Mouse (Mus musculus) midbrain, embryonic 10.5 days (tissue): ENCODE data around the gene Olfr466. TPM values are rescaled to one million over a fixed set of nuclear protein-coding genes. Genes with fewer than 3 reads are reported as not detected.

Experiments
- DNase-seq: peaks from one replicate; pipeline ENCODE4 v3.0.0-alpha.2; 2017; ENCODE audit warnings: low spot score
- H3K27ac ChIP-seq: fragments of 300-500 bp; sonication (generic); replicated peaks from 2 replicates; pipeline ENCODE4 v1.5.1; 2016; ENCODE audit warnings: mild to moderate bottlenecking
- H3K27me3 ChIP-seq: fragments of 300-500 bp; sonication (generic); 2 replicates; pipeline ENCODE4 v1.6.1; 2016; ENCODE audit warnings: low read depth, mild to moderate bottlenecking; ENCODE audit not compliant: poor library complexity, severe bottlenecking
- H3K36me3 ChIP-seq: fragments of 300-500 bp; sonication (generic); 2 replicates; pipeline ENCODE4 v1.6.1; 2016; ENCODE audit warnings: mild to moderate bottlenecking, moderate library complexity
- H3K4me1 ChIP-seq: fragments of 300-500 bp; sonication (generic); 2 replicates; pipeline ENCODE4 v1.6.1; 2016
- H3K4me3 ChIP-seq: fragments of 300-500 bp; sonication (generic); 2 replicates; pipeline ENCODE4 v1.5.1; 2016; ENCODE audit warnings: mild to moderate bottlenecking, moderate library complexity
- H3K9me3 ChIP-seq: fragments of 300-500 bp; sonication (generic); replicated peaks from 2 replicates; pipeline ENCODE4 v1.6.1; 2016; ENCODE audit warnings: mild to moderate bottlenecking
- WGBS: fragments of 180-500 bp; shearing (Covaris S2); methylation state at CpG from one replicate; pipeline ENCODE4 v1.1.7; 2016; 5-methylcytosine and 5-hydroxymethylcytosine counted together
- polyA plus RNA-seq: library from polyadenylated mRNA; unstranded; fragments of >200 nt; fragmentation: Nextera tagmentation; extraction: Ambion mirVana; gene quantifications from 2 replicates; pipeline ENCODE4 v1.2.1, GENCODE M21; 2016

Olfr466 gene
- polyA plus RNA-seq = not detected in 2 replicates

DNA sequence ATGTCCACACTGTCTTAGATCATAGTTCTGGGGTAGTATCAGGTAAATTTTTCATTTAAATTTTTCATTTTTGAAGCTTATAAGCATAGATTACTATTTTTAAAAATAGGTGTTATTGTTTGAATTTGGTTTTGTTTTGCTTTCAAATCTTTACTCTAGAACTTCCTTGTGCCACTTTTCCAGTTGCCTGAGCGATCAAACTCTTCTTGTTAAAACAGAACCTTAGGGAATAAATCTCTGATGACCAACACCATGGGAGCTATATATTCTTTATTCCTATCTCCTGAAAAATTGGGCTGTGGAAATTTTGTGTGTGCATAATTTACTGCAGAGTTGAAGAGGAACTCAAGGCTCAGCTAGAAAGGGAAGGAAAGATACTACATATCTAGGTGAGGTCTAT is at the start of gene Olfr466:
TSS of gene Olfr466 (plus strand) at position 301 of the 400 bp plus-strand sequence.
- Histone ChIP-seq H3K27me3 (no peaks in the 10 kb centered on the region), H3K36me3 (no peaks in the 10 kb centered on the region), H3K9me3 (peaks cover 5% of the 10 kb centered on the region; the same call in 1 of the 2 replicates), H3K27ac (no peak within 1 kb of the TSS), H3K4me3 (no peak within 1 kb of the TSS), H3K4me1 (no peaks in the 10 kb centered on the region)
- DNase-seq = no peak
- WGBS = 87% methylated on average over 1 of the region's 1 CpGs

DNA sequence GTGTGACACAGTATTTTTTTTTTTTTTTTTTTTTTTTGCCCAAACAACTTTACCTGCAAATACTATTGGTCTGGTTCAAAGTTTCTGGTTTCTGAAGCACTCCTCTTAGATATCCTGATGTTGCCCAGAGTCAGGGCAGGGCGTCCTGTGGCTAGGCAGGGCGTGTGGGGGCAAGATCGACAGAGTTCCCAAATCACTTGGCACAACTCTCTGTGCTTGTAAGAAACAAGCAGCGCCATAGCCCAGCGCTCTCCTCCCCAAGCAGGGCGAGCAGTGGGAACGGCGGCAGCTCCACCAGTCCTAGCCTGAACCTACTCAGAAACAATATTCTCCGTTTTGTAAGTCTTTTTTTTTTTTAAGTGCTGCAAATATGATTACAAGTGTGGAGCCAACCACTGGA is 49.4 kb upstream of the Olfr466 start:
- no peak overlapping the region for H3K27ac ChIP-seq
- WGBS = 98% methylated on average over 9 of the region's 9 CpGs
- H3K4me1 ChIP-seq = no peaks in the 10 kb centered on the region
- no peak for DNase-seq
- no peak overlapping the region for H3K4me3 ChIP-seq
- H3K27me3 ChIP-seq = no peaks in the 10 kb centered on the region
- peaks cover 43% of the 10 kb centered on the region for H3K36me3 ChIP-seq
- peaks cover 56% of the 10 kb centered on the region for H3K9me3 ChIP-seq

- Histone ChIP-seq H3K4me1 (no peaks in the 10 kb centered on the region), H3K27ac (no peak overlapping the region), H3K4me3 (no peak overlapping the region), H3K27me3 (no peaks in the 10 kb centered on the region), H3K36me3 (peaks cover 43% of the 10 kb centered on the region), H3K9me3 (peaks cover 61% of the 10 kb centered on the region)
- DNase-seq = no peak
- whole genome bisulfite sequencing = over 99% methylated on average over 3 of the region's 3 CpGs
Measured at GRCm38 (mm10) chr13:65101232-65101631, 48.8 kb upstream of the Olfr466 start.

DNA sequence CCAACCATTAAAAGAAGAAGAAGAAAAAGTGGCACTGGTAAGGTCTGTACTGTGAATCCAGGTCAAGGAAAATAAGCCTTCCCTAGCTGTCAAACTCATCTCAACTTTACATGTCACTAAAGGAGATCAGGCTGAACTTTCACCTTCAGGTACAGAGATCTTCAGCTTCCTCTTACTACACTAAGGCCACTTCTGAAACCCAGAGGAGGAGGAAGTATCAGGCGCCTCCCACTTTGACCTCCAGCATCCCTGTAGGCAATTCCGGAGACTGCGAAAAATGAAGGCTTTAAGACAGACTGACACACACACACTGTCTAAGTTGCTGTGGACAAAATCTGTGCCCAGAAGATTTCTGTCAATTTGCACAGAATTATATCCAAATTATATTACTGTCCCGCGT is 38.1 kb upstream of the Olfr466 start:
- peaks cover 16% of the 10 kb centered on the region for H3K4me1 ChIP-seq
- 1% methylated on average over 5 of the region's 5 CpGs for WGBS
- 0 out of 2 replicates have a peak, but pooled peaks cover 2% of the 10 kb centered on the region for H3K36me3 ChIP-seq
- no peaks in the 10 kb centered on the region for H3K27me3 ChIP-seq
- DNase-seq = no peak
- peak overlapping the region; percentile 81 for H3K4me3 ChIP-seq
- H3K27ac ChIP-seq = peak overlapping the region; percentile 93
- H3K9me3 ChIP-seq = peaks cover 10% of the 10 kb centered on the region

DNA sequence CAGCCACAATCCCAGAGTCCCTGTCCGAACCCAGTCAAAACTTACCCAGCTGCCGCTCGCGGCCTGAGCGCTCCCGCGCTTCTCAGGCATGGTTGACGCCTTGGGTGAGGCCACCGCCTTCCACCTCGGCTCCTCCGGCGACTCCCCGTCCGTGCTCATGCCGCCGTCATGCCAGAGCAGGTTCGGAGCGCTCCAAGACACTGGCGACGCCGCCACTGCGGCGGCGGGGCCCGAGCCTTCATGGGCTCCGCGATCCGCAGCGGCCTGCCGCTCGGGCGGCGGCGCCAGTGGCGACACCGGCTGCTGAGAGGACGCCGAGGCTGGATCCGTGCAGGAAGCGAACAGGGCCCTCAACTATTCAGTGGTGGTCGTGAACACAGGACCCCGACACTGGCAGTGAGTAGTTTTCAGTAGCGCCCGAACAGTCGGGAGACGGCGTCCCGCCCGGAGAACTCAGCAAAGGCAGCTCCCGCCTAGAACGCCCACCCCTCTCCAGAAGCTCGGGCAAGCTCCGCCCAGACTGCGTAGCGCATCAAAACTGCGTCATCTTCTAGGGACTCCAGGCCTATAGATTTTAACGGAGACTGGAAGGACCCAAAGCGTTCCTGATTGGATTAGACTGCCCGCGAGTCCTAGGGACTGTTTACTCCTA is 37.5 kb upstream of the Olfr466 start, which contains the start of gene Mfsd14b:
TSS of gene Mfsd14b (minus strand) at position 517 of the 652 bp plus-strand sequence.
- H3K27me3 ChIP-seq = no peaks in the 10 kb centered on the region
- peaks cover 16% of the 10 kb centered on the region for H3K4me1 ChIP-seq
- under 1% methylated on average over 60 of the region's 60 CpGs for WGBS
- peak within 1 kb of the TSS; percentile 81 for H3K4me3 ChIP-seq
- H3K27ac ChIP-seq = peak within 1 kb of the TSS; percentile 93
- peaks cover 4% of the 10 kb centered on the region for H3K9me3 ChIP-seq
- DNase-seq = peak; percentile 90
- 0 out of 2 replicates have a peak, but pooled peaks cover 2% of the 10 kb centered on the region for H3K36me3 ChIP-seq

DNA sequence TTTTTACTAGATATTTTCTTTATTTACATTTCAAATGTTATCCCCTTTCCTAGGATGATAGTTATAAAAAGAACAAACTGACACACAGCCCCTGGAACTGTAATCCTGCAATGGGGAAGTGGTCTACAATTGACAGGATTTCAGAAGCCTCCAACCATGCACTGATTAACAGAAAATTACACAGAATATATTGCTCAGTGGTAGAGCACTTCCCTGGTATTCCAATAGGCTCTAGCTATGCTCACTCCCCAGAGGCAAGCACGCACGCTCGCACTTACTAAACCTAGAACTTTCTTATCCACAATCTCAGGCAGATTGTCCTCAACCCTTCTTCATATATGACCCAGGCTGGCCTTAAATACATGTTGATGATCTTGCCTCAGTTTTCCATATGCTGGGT is 36.8 kb upstream of the Olfr466 start:
- H3K4me3 ChIP-seq = peak overlapping the region; percentile 81
- peaks cover 16% of the 10 kb centered on the region for H3K4me1 ChIP-seq
- no peaks in the 10 kb centered on the region for H3K9me3 ChIP-seq
- DNase-seq = no peak
- H3K27ac ChIP-seq = peak overlapping the region; percentile 93
- no peaks in the 10 kb centered on the region for H3K27me3 ChIP-seq
- 0 out of 2 replicates have a peak, but pooled peaks cover under 1% of the 10 kb centered on the region for H3K36me3 ChIP-seq
- WGBS = 68% methylated on average over 3 of the region's 3 CpGs

GRCm38 (mm10) chr13:65120984-65121383 is 29.1 kb upstream of the Olfr466 start:
- Histone ChIP-seq H3K27ac (no peak overlapping the region), H3K4me3 (no peak overlapping the region), H3K36me3 (no peaks in the 10 kb centered on the region), H3K9me3 (no peaks in the 10 kb centered on the region), H3K4me1 (no peaks in the 10 kb centered on the region), H3K27me3 (no peaks in the 10 kb centered on the region)
- no peak for DNase-seq
- 75% methylated on average over 3 of the region's 3 CpGs for WGBS

DNA sequence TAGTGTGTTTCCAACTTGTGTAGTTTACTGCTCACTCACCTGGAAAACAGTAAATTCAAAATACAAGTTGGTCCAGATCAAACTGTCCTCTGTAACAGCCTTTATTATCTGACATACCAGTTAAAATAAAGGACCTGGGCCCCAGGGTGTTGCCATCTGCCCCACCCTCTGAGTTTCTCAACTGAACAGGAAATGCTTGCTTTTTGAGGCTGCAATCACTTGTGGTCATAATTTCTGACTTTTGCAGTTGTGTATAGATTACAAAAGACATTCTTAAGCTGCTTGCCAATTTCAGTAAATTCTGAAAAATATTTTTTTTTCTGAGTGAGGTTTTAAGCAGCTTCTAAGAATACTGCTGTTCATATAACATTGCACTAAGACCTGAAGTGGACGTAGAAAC is 27.9 kb upstream of the Olfr466 start:
- DNase-seq = no peak
- H3K27me3 ChIP-seq = no peaks in the 10 kb centered on the region
- no peaks in the 10 kb centered on the region for H3K4me1 ChIP-seq
- H3K4me3 ChIP-seq = no peak overlapping the region
- 81% methylated on average over 1 of the region's 1 CpGs for WGBS
- no peaks in the 10 kb centered on the region for H3K36me3 ChIP-seq
- H3K9me3 ChIP-seq = no peaks in the 10 kb centered on the region
- H3K27ac ChIP-seq = no peak overlapping the region

GRCm38 (mm10) chr13:65127063-65127847 is 22.8 kb upstream of the Olfr466 start:
- Histone ChIP-seq H3K4me1 (no peaks in the 10 kb centered on the region), H3K27me3 (no peaks in the 10 kb centered on the region), H3K4me3 (no peak overlapping the region), H3K36me3 (no peaks in the 10 kb centered on the region), H3K27ac (no peak overlapping the region), H3K9me3 (peaks cover 5% of the 10 kb centered on the region; the same call in 1 of the 2 replicates)
- 64% methylated on average over 3 of the region's 3 CpGs for WGBS
- DNase-seq = no peak

DNA sequence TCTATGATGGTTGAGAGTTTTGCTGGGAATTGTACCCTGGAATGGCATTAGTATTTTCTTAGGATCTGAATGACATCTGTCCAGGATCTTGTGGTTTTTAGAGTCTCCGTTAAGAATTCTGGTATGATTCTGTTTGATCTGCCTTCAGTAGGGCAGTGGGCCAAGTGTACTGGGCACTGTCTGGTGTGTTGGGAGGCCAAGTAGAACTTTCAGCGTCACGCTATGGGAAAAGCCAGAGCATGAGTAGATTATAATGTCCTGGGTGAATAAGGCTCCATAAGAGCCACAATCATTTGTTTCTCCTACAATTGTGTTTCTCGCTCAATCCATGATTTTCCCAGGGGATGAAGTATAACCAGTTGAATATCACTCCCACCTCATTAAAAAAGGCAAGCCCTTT is 12.3 kb upstream of the Olfr466 start, which contains the start of gene Olfr465-ps1:
TSS of gene Olfr465-ps1 (plus strand) at position 301 of the 400 bp plus-strand sequence.
- Histone ChIP-seq H3K27ac (no peak within 1 kb of the TSS), H3K27me3 (no peaks in the 10 kb centered on the region), H3K9me3 (peaks cover 6% of the 10 kb centered on the region; the same call in 1 of the 2 replicates), H3K4me3 (no peak within 1 kb of the TSS), H3K36me3 (no peaks in the 10 kb centered on the region), H3K4me1 (no peaks in the 10 kb centered on the region)
- WGBS = 84% methylated on average over 4 of the region's 4 CpGs
- DNase-seq = no peak

DNA sequence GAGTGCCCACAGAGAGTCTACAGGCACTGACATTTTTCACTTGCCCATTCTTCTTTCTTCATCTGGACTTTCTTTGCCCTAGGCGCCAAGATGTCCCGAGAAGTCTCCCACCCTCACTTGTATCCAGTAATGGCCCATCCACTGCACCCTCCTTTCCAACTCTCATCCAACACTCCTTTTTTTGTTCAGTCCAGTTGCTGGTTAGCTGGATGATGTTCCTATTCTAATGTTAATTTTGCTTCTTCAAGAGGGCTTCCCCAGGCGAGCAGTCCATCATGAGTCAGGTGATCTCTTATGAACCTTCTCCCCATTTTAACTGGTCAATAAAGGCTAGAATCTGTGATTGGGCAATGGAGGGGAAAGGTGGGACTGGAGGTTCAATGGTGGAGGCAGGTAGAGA is 24.1 kb downstream of the Olfr466 start:
- DNase-seq = no peak
- Histone ChIP-seq H3K9me3 (peaks cover 6% of the 10 kb centered on the region; the same call in 1 of the 2 replicates), H3K4me3 (no peak overlapping the region), H3K4me1 (peaks cover 5% of the 10 kb centered on the region; the same call in 1 of the 2 replicates), H3K36me3 (no peaks in the 10 kb centered on the region), H3K27me3 (no peaks in the 10 kb centered on the region), H3K27ac (no peak overlapping the region)
- 82% methylated on average over 3 of the region's 3 CpGs for WGBS

DNA sequence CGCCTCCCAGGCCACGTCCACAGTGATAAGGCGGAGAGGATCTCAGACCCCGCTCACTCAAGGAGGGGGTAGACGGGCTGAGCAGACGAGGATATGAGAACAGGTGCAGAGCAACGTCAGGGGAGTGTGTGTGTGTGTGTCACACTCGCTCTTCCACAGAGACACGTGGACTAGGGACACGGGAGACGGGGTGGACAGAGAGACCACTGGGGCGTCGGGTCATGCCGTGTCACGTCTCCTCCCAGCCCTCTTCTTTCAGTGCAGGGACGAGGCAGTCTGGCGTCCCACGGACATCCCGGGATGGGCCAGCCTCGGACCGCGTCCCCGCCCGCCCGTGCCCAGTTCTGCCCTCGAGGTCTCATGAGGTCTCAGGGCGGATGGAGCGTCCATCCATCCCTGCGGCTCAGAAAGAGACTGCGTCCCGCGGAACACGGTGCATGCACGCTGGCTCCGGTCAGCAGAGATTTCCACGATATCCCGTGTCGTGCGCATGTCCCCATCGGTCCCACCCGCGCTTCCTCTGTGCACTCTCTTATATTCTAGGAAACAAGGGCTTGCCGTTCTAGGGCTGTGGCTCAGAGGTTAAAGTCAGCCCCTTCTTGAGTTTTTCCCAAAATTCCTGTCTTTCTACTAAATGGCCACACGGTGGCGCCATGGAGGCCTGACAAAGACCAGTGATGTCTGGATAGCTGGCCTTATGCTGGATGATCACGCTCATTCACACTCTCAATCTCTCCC is 25.9 kb downstream of the Olfr466 start:
- Histone ChIP-seq H3K9me3 (peaks cover 6% of the 10 kb centered on the region; the same call in 1 of the 2 replicates), H3K4me1 (peaks cover 5% of the 10 kb centered on the region; the same call in 1 of the 2 replicates), H3K4me3 (peak overlapping the region; percentile 50), H3K36me3 (no peaks in the 10 kb centered on the region), H3K27me3 (no peaks in the 10 kb centered on the region), H3K27ac (no peak overlapping the region)
- peak; percentile 51 for DNase-seq
- WGBS = 24% methylated on average over 46 of the region's 46 CpGs
